ENCODE assay signal across 13 mouse cellular contexts in genomic region chr3:121530546-121531258, GRCm38 (mm10). TPM values are rescaled to one million over a fixed set of nuclear protein-coding genes. Genes with fewer than 3 reads are reported as not detected.
A peak's percentile ranks its signal among the peaks of the same experiment; 100 is the strongest.
DNase-seq lines count a peak whose midpoint lies in the region; ATAC-seq lines count a peak whose summit lies in the region.
"Had no signal": no experiment of that assay in that cellular context is flagged by ENCODE, and none has a peak within 500 bp of the region (broad histone marks: within the 10 kb centered on the region; RNA-seq: fewer than 3 reads in every experiment).

No protein-coding gene starts in this region.

- no peak overlapping the region for H3K9ac ChIP-seq in liver, embryonic 13.5 days
- H3K9ac ChIP-seq: embryonic facial prominence, embryonic 12.5 days; forebrain, postnatal 0 days had no signal

- peaks cover 9% of the 10 kb centered on the region; the same call in 1 of the 2 replicates for H3K4me1 ChIP-seq in liver, embryonic 13.5 days (replicated peaks)

- H3K9me3 ChIP-seq in liver, embryonic 13.5 days (replicated peaks): no peaks in the 10 kb centered on the region
- H3K9me3 ChIP-seq: embryonic facial prominence, embryonic 12.5 days had no signal

- H3K36me3 ChIP-seq in liver, embryonic 13.5 days: no peaks in the 10 kb centered on the region
- H3K36me3 ChIP-seq: embryonic facial prominence, embryonic 12.5 days had no signal

- peak overlapping the region; percentile 30 for H3K4me2 ChIP-seq in liver, embryonic 13.5 days
- H3K4me2 ChIP-seq: embryonic facial prominence, embryonic 12.5 days; heart, embryonic 11.5 days had no signal

- peaks cover 21% of the 10 kb centered on the region for H3K27me3 ChIP-seq in liver, embryonic 13.5 days

- peak; percentile 48 for DNase-seq in adrenal gland, adult 2 months
- DNase-seq in adrenal gland, adult 8-10 months: no peak
- peak; percentile 12 for DNase-seq in ovary, adult 18-20 months (ENCODE audit: low spot score)
- DNase-seq in ovary, postnatal 10 days (ENCODE audit: low spot score): no peak
- no peak for DNase-seq in liver, embryonic 13.5 days
- no peak for DNase-seq in urinary bladder, postnatal 25 days (ENCODE audit: low spot score)
- no peak for DNase-seq in layer of hippocampus, postnatal 36 days
- DNase-seq in cerebellum, postnatal 10 days: no peak
- DNase-seq: forebrain, postnatal 0 days had no signal

- ATAC-seq in liver, embryonic 13.5 days (ENCODE audit: low read depth): peak; percentile 45; the same call in 1 of the 2 replicates
- ATAC-seq: forebrain, postnatal 0 days had no signal

- H3K27ac ChIP-seq in liver, embryonic 13.5 days: peak overlapping the region; percentile 36; the same call in 1 of the 2 replicates
- H3K27ac ChIP-seq: embryonic facial prominence, embryonic 12.5 days; macrophage had no signal

- WGBS in liver, embryonic 13.5 days (ENCODE audit: insufficient replicate concordance): 61% methylated on average over 10 of the region's 10 CpGs

- H3K4me3 ChIP-seq in liver, embryonic 13.5 days (replicated peaks): 0 out of 2 replicates have a peak overlapping the region, but pooled peaks have one; percentile 41
- H3K4me3 ChIP-seq: embryonic facial prominence, embryonic 12.5 days had no signal

RNA-seq across cellular contexts. Expression of gene Slc44a3, which starts 1.5 kb away (rescaled TPM):
- total RNA-seq in adrenal gland, adult 2 months (2021): 10 to 100 TPM; 17.4 to 27.9 TPM
- polyA plus RNA-seq in adrenal gland, adult 2 months (2012; rRNA removed): 6.1 and 8.9 TPM in 2 replicates
- 10 to 100 TPM; 23.9 to 28.2 (median 25.3) TPM for total RNA-seq in adrenal gland, adult 8-10 months (2022)
- polyA plus RNA-seq in liver, embryonic 13.5 days (2015; fragmentation: Nextera tagmentation; extraction: Ambion mirVana): 6.2 and 6.9 TPM in 2 replicates
- total RNA-seq in layer of hippocampus, postnatal 36 days (2021): not detected
- total RNA-seq: neutrophil, adult 5-6 weeks had no signal
- polyA plus RNA-seq: macrophage had no signal

Comparison
In these comparisons a context has a peak if more than half of its experiments do, and no peak if none do; other contexts are left out.
1. DNase-seq: peak in adrenal gland, adult 2 months (single experiment) and ovary, adult 18-20 months (single experiment); none in adrenal gland, adult 8-10 months (single experiment), ovary, postnatal 10 days (single experiment), liver, embryonic 13.5 days (single experiment), urinary bladder, postnatal 25 days (single experiment), layer of hippocampus, postnatal 36 days (0 of 2) and cerebellum, postnatal 10 days (0 of 2).
2. RNA of gene Slc44a3, which starts 1.5 kb away (total RNA-seq): 17.4 to 27.9 TPM in adrenal gland, adult 2 months and 23.9 to 28.2 TPM in adrenal gland, adult 8-10 months; not detected in layer of hippocampus, postnatal 36 days; every median in the first group is over 10 times any median in the second.